Mouse (Mus musculus) mature B cell (primary cell): Measurements from ENCODE around the gene Calm1.

ENCODE experiments used
- in situ Hi-C: fragments of 300-500 bp; cut with MboI; formaldehyde crosslinking; loops from 2 replicates; pipeline ENCODE4 v1.14.3; 2019

The Calm1 gene

GRCm38 (mm10) chr12:100223531-100223930, 24.3 kb downstream of the Calm1 start:
- in situ Hi-C loops = no loop called here

- in situ Hi-C loops = no loop called here
Observed at GRCm38 (mm10) chr12:100225196-100225595, 26.0 kb downstream of the Calm1 start.

GRCm38 (mm10) chr12:100226073-100226472, 26.8 kb downstream of the Calm1 start:
- in situ Hi-C loops = no loop called here

GRCm38 (mm10) chr12:100226621-100227020, 27.4 kb downstream of the Calm1 start:
- in situ Hi-C loops = no loop called here

GRCm38 (mm10) chr12:100228041-100228725, 28.9 kb downstream of the Calm1 start:
- in situ Hi-C loops = no loop called here

GRCm38 (mm10) chr12:100234201-100234600, 35.0 kb downstream of the Calm1 start:
- in situ Hi-C loops = no loop called here

- in situ Hi-C loops = no loop called here
Observed at GRCm38 (mm10) chr12:100234919-100235318, 35.7 kb downstream of the Calm1 start.

GRCm38 (mm10) chr12:100235423-100235822, 36.2 kb downstream of the Calm1 start:
- in situ Hi-C loops = no loop called here

GRCm38 (mm10) chr12:100239404-100239803, 40.2 kb downstream of the Calm1 start:
- in situ Hi-C loops = no loop called here

- in situ Hi-C loops = no loop called here
Observed at GRCm38 (mm10) chr12:100239807-100240206, 40.6 kb downstream of the Calm1 start.

GRCm38 (mm10) chr12:100241911-100242796, 42.9 kb downstream of the Calm1 start:
- in situ Hi-C loops = no loop called here

- in situ Hi-C loops = no loop called here
Observed at GRCm38 (mm10) chr12:100244580-100244979, 45.3 kb downstream of the Calm1 start.

GRCm38 (mm10) chr12:100249170-100249569, 49.9 kb downstream of the Calm1 start:
- in situ Hi-C loops = no loop called here

GRCm38 (mm10) chr12:100254471-100254870, 55.2 kb downstream of the Calm1 start:
- in situ Hi-C loops = no loop called here

- in situ Hi-C loops = no loop called here
Observed at GRCm38 (mm10) chr12:100255441-100255949, 56.3 kb downstream of the Calm1 start.

- in situ Hi-C loops = no loop called here
Observed at GRCm38 (mm10) chr12:100257779-100258178, 58.5 kb downstream of the Calm1 start.
